Mouse (Mus musculus): ENCODE results near the gene Lsamp. TPM values are rescaled to one million over a fixed set of nuclear protein-coding genes. Genes with fewer than 3 reads are reported as not detected.

Gene Lsamp
- polyA plus RNA-seq, 1 experiment, result 0.36 TPM

GRCm38 (mm10) chr16:41172839-41173238 lies 1188.7 kb downstream of the Lsamp start:
- no peak overlapping the region for H3K4me3 ChIP-seq (ENCODE audit: insufficient read depth, low read depth, low read length)
- H3K27ac ChIP-seq (replicated peaks; ENCODE audit: low read depth, low read length), result no peak overlapping the region
- H3K4me1 ChIP-seq (ENCODE audit: control insufficient read depth, insufficient read depth, insufficient read length, low read length), result no peaks in the 10 kb centered on the region

GRCm38 (mm10) chr16:41179557-41179956 lies 1195.4 kb downstream of the Lsamp start:
- Histone ChIP-seq H3K27ac (replicated peaks; ENCODE audit: low read depth, low read length) (no peak overlapping the region), H3K4me3 (ENCODE audit: insufficient read depth, low read depth, low read length) (no peak overlapping the region), H3K4me1 (ENCODE audit: control insufficient read depth, insufficient read depth, insufficient read length, low read length) (no peaks in the 10 kb centered on the region)

GRCm38 (mm10) chr16:41180867-41181266 lies 1196.7 kb downstream of the Lsamp start:
- H3K4me3 ChIP-seq (ENCODE audit: insufficient read depth, low read depth, low read length), result no peak overlapping the region
- H3K27ac ChIP-seq (replicated peaks; ENCODE audit: low read depth, low read length), result no peak overlapping the region
- H3K4me1 ChIP-seq (ENCODE audit: control insufficient read depth, insufficient read depth, insufficient read length, low read length), result no peaks in the 10 kb centered on the region

- Histone ChIP-seq H3K27ac (replicated peaks; ENCODE audit: low read depth, low read length) (no peak overlapping the region), H3K4me3 (ENCODE audit: insufficient read depth, low read depth, low read length) (no peak overlapping the region), H3K4me1 (ENCODE audit: control insufficient read depth, insufficient read depth, insufficient read length, low read length) (no peaks in the 10 kb centered on the region)
These were observed 1225.9 kb downstream of the Lsamp start for GRCm38 (mm10) chr16:41210055-41210454.

GRCm38 (mm10) chr16:41235829-41236228 lies 1251.7 kb downstream of the Lsamp start:
- Histone ChIP-seq H3K27ac (replicated peaks; ENCODE audit: low read depth, low read length) (no peak overlapping the region), H3K4me1 (ENCODE audit: control insufficient read depth, insufficient read depth, insufficient read length, low read length) (no peaks in the 10 kb centered on the region), H3K4me3 (ENCODE audit: insufficient read depth, low read depth, low read length) (no peak overlapping the region)

GRCm38 (mm10) chr16:41242841-41243240 lies 1258.7 kb downstream of the Lsamp start:
- H3K4me1 ChIP-seq (ENCODE audit: control insufficient read depth, insufficient read depth, insufficient read length, low read length), result no peaks in the 10 kb centered on the region
- no peak overlapping the region for H3K4me3 ChIP-seq (ENCODE audit: insufficient read depth, low read depth, low read length)
- H3K27ac ChIP-seq (replicated peaks; ENCODE audit: low read depth, low read length), result no peak overlapping the region

GRCm38 (mm10) chr16:41244711-41245110 lies 1260.5 kb downstream of the Lsamp start:
- no peak overlapping the region for H3K27ac ChIP-seq (replicated peaks; ENCODE audit: low read depth, low read length)
- H3K4me1 ChIP-seq (ENCODE audit: control insufficient read depth, insufficient read depth, insufficient read length, low read length), result no peaks in the 10 kb centered on the region
- H3K4me3 ChIP-seq (ENCODE audit: insufficient read depth, low read depth, low read length), result no peak overlapping the region

- H3K4me3 ChIP-seq (ENCODE audit: insufficient read depth, low read depth, low read length), result no peak overlapping the region
- H3K27ac ChIP-seq (replicated peaks; ENCODE audit: low read depth, low read length), result no peak overlapping the region
- no peaks in the 10 kb centered on the region for H3K4me1 ChIP-seq (ENCODE audit: control insufficient read depth, insufficient read depth, insufficient read length, low read length)
These were observed 1274.2 kb downstream of the Lsamp start for GRCm38 (mm10) chr16:41258145-41259035.

- Histone ChIP-seq H3K4me1 (ENCODE audit: control insufficient read depth, insufficient read depth, insufficient read length, low read length) (no peaks in the 10 kb centered on the region), H3K4me3 (ENCODE audit: insufficient read depth, low read depth, low read length) (no peak overlapping the region), H3K27ac (replicated peaks; ENCODE audit: low read depth, low read length) (no peak overlapping the region)
These were observed 1292.0 kb downstream of the Lsamp start for GRCm38 (mm10) chr16:41275999-41276671.

- Histone ChIP-seq H3K4me1 (ENCODE audit: control insufficient read depth, insufficient read depth, insufficient read length, low read length) (no peaks in the 10 kb centered on the region), H3K4me3 (ENCODE audit: insufficient read depth, low read depth, low read length) (no peak overlapping the region), H3K27ac (replicated peaks; ENCODE audit: low read depth, low read length) (no peak overlapping the region)
These were observed 1333.8 kb downstream of the Lsamp start for GRCm38 (mm10) chr16:41317992-41318391.

GRCm38 (mm10) chr16:41343431-41343830 lies 1359.3 kb downstream of the Lsamp start:
- H3K4me3 ChIP-seq (ENCODE audit: insufficient read depth, low read depth, low read length), result no peak overlapping the region
- H3K27ac ChIP-seq (replicated peaks; ENCODE audit: low read depth, low read length), result no peak overlapping the region
- H3K4me1 ChIP-seq (ENCODE audit: control insufficient read depth, insufficient read depth, insufficient read length, low read length), result no peaks in the 10 kb centered on the region

GRCm38 (mm10) chr16:41365138-41365537 lies 1381.0 kb downstream of the Lsamp start:
- Histone ChIP-seq H3K4me1 (ENCODE audit: control insufficient read depth, insufficient read depth, insufficient read length, low read length) (no peaks in the 10 kb centered on the region), H3K27ac (replicated peaks; ENCODE audit: low read depth, low read length) (no peak overlapping the region), H3K4me3 (ENCODE audit: insufficient read depth, low read depth, low read length) (no peak overlapping the region)

GRCm38 (mm10) chr16:41383702-41384101 lies 1399.5 kb downstream of the Lsamp start:
- H3K27ac ChIP-seq (replicated peaks; ENCODE audit: low read depth, low read length), result no peak overlapping the region
- no peak overlapping the region for H3K4me3 ChIP-seq (ENCODE audit: insufficient read depth, low read depth, low read length)
- H3K4me1 ChIP-seq (ENCODE audit: control insufficient read depth, insufficient read depth, insufficient read length, low read length), result no peaks in the 10 kb centered on the region

- H3K27ac ChIP-seq (replicated peaks; ENCODE audit: low read depth, low read length), result no peak overlapping the region
- H3K4me3 ChIP-seq (ENCODE audit: insufficient read depth, low read depth, low read length), result no peak overlapping the region
- H3K4me1 ChIP-seq (ENCODE audit: control insufficient read depth, insufficient read depth, insufficient read length, low read length), result no peaks in the 10 kb centered on the region
These were observed 1400.1 kb downstream of the Lsamp start for GRCm38 (mm10) chr16:41384288-41384687.

- no peak overlapping the region for H3K4me3 ChIP-seq (ENCODE audit: insufficient read depth, low read depth, low read length)
- no peaks in the 10 kb centered on the region for H3K4me1 ChIP-seq (ENCODE audit: control insufficient read depth, insufficient read depth, insufficient read length, low read length)
- H3K27ac ChIP-seq (replicated peaks; ENCODE audit: low read depth, low read length), result no peak overlapping the region
These were observed 1424.7 kb downstream of the Lsamp start for GRCm38 (mm10) chr16:41408850-41409249.

GRCm38 (mm10) chr16:41410671-41411070 lies 1426.5 kb downstream of the Lsamp start:
- H3K27ac ChIP-seq (replicated peaks; ENCODE audit: low read depth, low read length), result no peak overlapping the region
- H3K4me1 ChIP-seq (ENCODE audit: control insufficient read depth, insufficient read depth, insufficient read length, low read length), result no peaks in the 10 kb centered on the region
- no peak overlapping the region for H3K4me3 ChIP-seq (ENCODE audit: insufficient read depth, low read depth, low read length)
